ENCODE assay signal across 8 mouse cellular contexts in genomic region chr6:34954926-34955861, GRCm38 (mm10). TPM values are rescaled to one million over a fixed set of nuclear protein-coding genes. Genes with fewer than 3 reads are reported as not detected.
A peak's percentile ranks its signal among the peaks of the same experiment; 100 is the strongest.
DNase-seq lines count a peak whose midpoint lies in the region; ATAC-seq and TF ChIP-seq lines count a peak whose summit lies in the region.

No protein-coding gene starts in this region.

- H3K9ac ChIP-seq in forebrain, embryonic 13.5 days: 0 out of 2 replicates have a peak overlapping the region, but pooled peaks have one; percentile 12
- no peak overlapping the region for H3K9ac ChIP-seq in lung, postnatal 0 days (replicated peaks; ENCODE audit: low read depth)

- ATAC-seq in forebrain, embryonic 13.5 days: peak; percentile 90
- peak; percentile 85 for ATAC-seq in lung, postnatal 0 days

- intact Hi-C loops in left cerebral cortex, postnatal 4 days (cut with DNase I): no loop called here

- H3K27ac ChIP-seq in forebrain, embryonic 13.5 days: no peak overlapping the region
- no peak overlapping the region for H3K27ac ChIP-seq in lung, postnatal 0 days (ENCODE audit: low read length)

- no peaks in the 10 kb centered on the region for H3K9me3 ChIP-seq in forebrain, embryonic 13.5 days (replicated peaks)
- no peaks in the 10 kb centered on the region for H3K9me3 ChIP-seq in lung, postnatal 0 days (ENCODE audit: low read length)

- peak; percentile 75 for TF ChIP-seq CTCF in lung, postnatal 0 days (IDR thresholded peaks at IDR 0.05)

- 51% methylated on average over 18 of the region's 18 CpGs for WGBS in forebrain, embryonic 13.5 days
- 42% methylated on average over 18 of the region's 18 CpGs for WGBS in lung, postnatal 0 days

- peak overlapping the region; percentile 49 for H3K4me2 ChIP-seq in forebrain, embryonic 13.5 days
- H3K4me2 ChIP-seq in lung, postnatal 0 days (replicated peaks; ENCODE audit: low read depth, low read length): peak overlapping the region; percentile 37

- peak; percentile 19 to 34 for DNase-seq in cerebellum, postnatal 10 days
- DNase-seq in cerebellum, adult 11-12 months: no peak
- peak; percentile 82 for DNase-seq in ZHBTc4 (ENCODE audit: low read depth, low spot score)
- DNase-seq in kidney, adult 18-20 months: peak; percentile 27
- peak; percentile 72 for DNase-seq in lung, postnatal 0 days (ENCODE audit: low spot score)
- peak; percentile 27 for DNase-seq in skeletal muscle tissue, adult 2 months (ENCODE audit: low read depth, low spot score)
- DNase-seq in left cerebral cortex, postnatal 4 days: no peak

- H3K36me3 ChIP-seq in forebrain, embryonic 13.5 days (ENCODE audit: poor library complexity, severe bottlenecking): no peaks in the 10 kb centered on the region
- no peaks in the 10 kb centered on the region for H3K36me3 ChIP-seq in lung, postnatal 0 days (ENCODE audit: insufficient read depth, low read length)

- no peak for TF ChIP-seq EP300 in lung, postnatal 0 days (IDR thresholded peaks at IDR 0.05)

- 0 out of 2 replicates have a peak overlapping the region, but pooled peaks have one; percentile 11 for H3K4me3 ChIP-seq in forebrain, embryonic 13.5 days
- no peak overlapping the region for H3K4me3 ChIP-seq in lung, postnatal 0 days (ENCODE audit: low read depth, low read length)

- H3K4me1 ChIP-seq in forebrain, embryonic 13.5 days: 0 out of 2 replicates have a peak, but pooled peaks cover 5% of the 10 kb centered on the region
- H3K4me1 ChIP-seq in lung, postnatal 0 days (ENCODE audit: insufficient read depth, low read depth, low read length): no peaks in the 10 kb centered on the region

- H3K27me3 ChIP-seq in forebrain, embryonic 13.5 days: no peaks in the 10 kb centered on the region
- no peaks in the 10 kb centered on the region for H3K27me3 ChIP-seq in lung, postnatal 0 days (replicated peaks; ENCODE audit: insufficient read depth, low read length)

RNA-seq across cellular contexts. Expression of gene Slc23a4, which starts 33.0 kb away (rescaled TPM):
- 0.39 and 0.74 TPM in 2 replicates for polyA plus RNA-seq in forebrain, embryonic 13.5 days (2015; fragmentation: Nextera tagmentation; extraction: Ambion mirVana)
- polyA plus RNA-seq in lung, postnatal 0 days (2015; fragmentation: Nextera tagmentation; extraction: Ambion mirVana): 0.43 and 0.52 TPM in 2 replicates
- 1 to 10 TPM; 2.0 to 2.5 TPM for total RNA-seq in left cerebral cortex, postnatal 4 days (2021)

RNA-seq across cellular contexts. Expression of gene Stra8, which starts 35.2 kb away (rescaled TPM):
- not detected in 2 replicates for polyA plus RNA-seq in forebrain, embryonic 13.5 days (2015; fragmentation: Nextera tagmentation; extraction: Ambion mirVana)
- polyA plus RNA-seq in lung, postnatal 0 days (2015; fragmentation: Nextera tagmentation; extraction: Ambion mirVana): 0.10 TPM in 1 of 2 replicates, not detected in the other
- not detected for total RNA-seq in left cerebral cortex, postnatal 4 days (2021)

RNA-seq across cellular contexts. Expression of gene Wdr91, which starts 44.5 kb away (rescaled TPM):
- 9.7 and 10.7 TPM in 2 replicates for polyA plus RNA-seq in forebrain, embryonic 13.5 days (2015; fragmentation: Nextera tagmentation; extraction: Ambion mirVana)
- polyA plus RNA-seq in lung, postnatal 0 days (2015; fragmentation: Nextera tagmentation; extraction: Ambion mirVana): 19.9 and 21.1 TPM in 2 replicates
- total RNA-seq in left cerebral cortex, postnatal 4 days (2021): 10 to 100 TPM; 26.7 to 28.5 TPM

Comparison
In these comparisons a context has a peak if more than half of its experiments do, and no peak if none do; other contexts are left out.
1. DNase-seq: peak in cerebellum, postnatal 10 days (2 of 2), ZHBTc4 (single experiment), kidney, adult 18-20 months (single experiment), lung, postnatal 0 days (single experiment) and skeletal muscle tissue, adult 2 months (single experiment); none in cerebellum, adult 11-12 months (single experiment) and left cerebral cortex, postnatal 4 days (single experiment).